Mouse (Mus musculus) ovary, adult 18-20 months (tissue): ENCODE results near the gene Mdm4.
"Not testable (repeated sequence)": the region's sequence is repeated elsewhere in the genome, so short reads cannot be mapped to it uniquely, and the experiment has no call there.

Experiments used
- DNase-seq: peaks from one replicate; pipeline ENCODE4 v3.0.0; 2022; ENCODE audit warnings: low spot score, mixed read lengths

Mdm4 gene

GRCm38 (mm10) chr1:133020137-133020894 lies 10.0 kb downstream of the Mdm4 start:
- DNase-seq, result no peak

- DNase-seq, result no peak
These were observed 11.0 kb downstream of the Mdm4 start for GRCm38 (mm10) chr1:133019312-133019711.

- no peak for DNase-seq
These were observed 11.8 kb downstream of the Mdm4 start for GRCm38 (mm10) chr1:133018580-133018979.

- no peak for DNase-seq
These were observed 13.5 kb downstream of the Mdm4 start for GRCm38 (mm10) chr1:133016775-133017428.

GRCm38 (mm10) chr1:133014196-133014595 lies 16.2 kb downstream of the Mdm4 start:
- no peak for DNase-seq

- no peak for DNase-seq
These were observed 17.0 kb downstream of the Mdm4 start for GRCm38 (mm10) chr1:133013331-133013730.

GRCm38 (mm10) chr1:133011955-133012841 lies 18.2 kb downstream of the Mdm4 start:
- no peak for DNase-seq

- DNase-seq, result no peak
These were observed 23.8 kb downstream of the Mdm4 start for GRCm38 (mm10) chr1:133006571-133006970.

GRCm38 (mm10) chr1:133000347-133000746 lies 30.0 kb downstream of the Mdm4 start:
- no peak for DNase-seq

- DNase-seq, result no peak
These were observed 38.8 kb downstream of the Mdm4 start for GRCm38 (mm10) chr1:132991580-132991979.

- no peak for DNase-seq
These were observed 39.6 kb downstream of the Mdm4 start for GRCm38 (mm10) chr1:132990733-132991132.

- DNase-seq, result not testable (repeated sequence)
These were observed 41.6 kb downstream of the Mdm4 start for GRCm38 (mm10) chr1:132988556-132989459.

GRCm38 (mm10) chr1:132982728-132983127 lies 47.6 kb downstream of the Mdm4 start:
- no peak for DNase-seq

- DNase-seq, result no peak
These were observed 49.1 kb downstream of the Mdm4 start for GRCm38 (mm10) chr1:132981232-132981631.

- no peak for DNase-seq
These were observed 53.0 kb downstream of the Mdm4 start for GRCm38 (mm10) chr1:132977402-132977801.

- DNase-seq, result no peak
These were observed 61.7 kb downstream of the Mdm4 start for GRCm38 (mm10) chr1:132968659-132969058.

GRCm38 (mm10) chr1:132964691-132965090 lies 65.7 kb downstream of the Mdm4 start:
- no peak for DNase-seq

GRCm38 (mm10) chr1:132964106-132964505 lies 66.3 kb downstream of the Mdm4 start:
- no peak for DNase-seq

GRCm38 (mm10) chr1:132961751-132962150 lies 68.6 kb downstream of the Mdm4 start:
- DNase-seq, result no peak

GRCm38 (mm10) chr1:132956809-132957208 lies 73.6 kb downstream of the Mdm4 start:
- DNase-seq, result no peak

GRCm38 (mm10) chr1:132947811-132948210 lies 82.5 kb downstream of the Mdm4 start:
- DNase-seq, result no peak
